Mouse (Mus musculus) thymus, adult 2 months (tissue): ENCODE measurements around the gene Slc39a13.

ENCODE experiments used
- CTCF ChIP-seq: fragments of 200-500 bp; IDR thresholded peaks from 2 replicates; pipeline ENCODE4 v1.5.1; 2012; ENCODE audit warnings: mild to moderate bottlenecking, control low read depth, low read length, moderate library complexity, borderline replicate concordance; ENCODE audit not compliant: control insufficient read depth, poor library complexity, insufficient read depth; ENCODE audit errors: extremely low read depth
- POLR2A ChIP-seq: fragments of 200-500 bp; IDR thresholded peaks from 2 replicates; pipeline ENCODE4 v1.6.1; 2012; ENCODE audit warnings: mild to moderate bottlenecking, low read length, control low read depth, moderate library complexity; ENCODE audit not compliant: control insufficient read depth, poor library complexity, insufficient read depth; ENCODE audit errors: extremely low read depth

DNA sequence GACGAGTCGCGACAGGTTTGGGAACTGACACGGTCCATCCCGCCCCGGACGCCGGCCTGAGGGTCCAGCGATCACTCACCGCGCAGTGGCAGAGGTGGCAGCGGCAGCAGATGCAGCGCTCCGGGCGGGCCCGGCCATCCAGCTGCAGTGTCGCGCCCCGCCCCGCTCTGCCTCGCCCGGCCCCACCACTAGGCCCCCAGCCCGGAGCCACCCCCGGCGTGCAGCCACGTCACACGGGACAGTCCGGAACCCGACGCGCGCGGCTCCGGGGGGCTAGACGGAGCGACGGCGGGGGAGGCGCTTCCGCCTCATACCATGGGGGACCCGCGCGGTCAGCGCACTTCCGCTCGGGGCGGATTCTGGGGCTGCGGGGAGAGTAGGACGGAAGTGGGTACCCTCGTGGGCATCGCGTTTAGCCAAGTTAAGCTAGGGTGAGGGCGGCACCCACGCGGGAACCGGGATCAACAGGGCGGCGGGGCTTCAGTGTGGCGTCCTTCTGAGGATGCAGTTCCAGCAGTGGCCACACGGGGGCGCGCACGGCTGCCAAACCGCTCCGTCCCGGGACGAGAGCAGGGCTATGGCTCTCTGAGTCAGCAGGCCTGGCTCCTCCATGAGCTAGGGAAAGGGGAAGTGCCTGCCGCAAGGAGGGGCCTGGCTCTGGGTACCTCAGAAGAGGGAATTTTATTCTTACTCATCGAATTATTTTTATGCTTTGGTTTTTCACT is at the start of gene Slc39a13:
- TF ChIP-seq POLR2A (peak; percentile 51), CTCF (peak; percentile 100)
